Mouse (Mus musculus): ENCODE measurements around the gene Ten1. TPM values are rescaled to one million over a fixed set of nuclear protein-coding genes. Genes with fewer than 3 reads are reported as not detected.

The Ten1 gene
- total RNA-seq, 2 experiments from 2014 or later = 2.7 to 14.4 TPM

GRCm38 (mm10) chr11:116226414-116226813 lies 27.8 kb downstream of the Ten1 start:
- ATAC-seq (replicated peaks; ENCODE audit: low FRiP score, poor library complexity, severe bottlenecking) = peak; percentile 65

- ATAC-seq (replicated peaks; ENCODE audit: low FRiP score, poor library complexity, severe bottlenecking) = no peak
Observed at GRCm38 (mm10) chr11:116228699-116229098, 30.0 kb downstream of the Ten1 start.

- ATAC-seq (replicated peaks; ENCODE audit: low FRiP score, poor library complexity, severe bottlenecking) = no peak
Observed at GRCm38 (mm10) chr11:116232427-116232826, 33.8 kb downstream of the Ten1 start.

- no peak for ATAC-seq (replicated peaks; ENCODE audit: low FRiP score, poor library complexity, severe bottlenecking)
Observed at GRCm38 (mm10) chr11:116234901-116235300, 36.2 kb downstream of the Ten1 start.

GRCm38 (mm10) chr11:116237742-116238395 lies 39.2 kb downstream of the Ten1 start, which contains the start of gene Evpl:
TSS of gene Evpl (minus strand) at chr11:116238077.
- peak; percentile 47 for ATAC-seq (replicated peaks; ENCODE audit: low FRiP score, poor library complexity, severe bottlenecking)

GRCm38 (mm10) chr11:116239797-116240196 lies 41.1 kb downstream of the Ten1 start:
- ATAC-seq (replicated peaks; ENCODE audit: low FRiP score, poor library complexity, severe bottlenecking) = no peak

- ATAC-seq (replicated peaks; ENCODE audit: low FRiP score, poor library complexity, severe bottlenecking) = no peak
Observed at GRCm38 (mm10) chr11:116241744-116242235, 43.1 kb downstream of the Ten1 start.

GRCm38 (mm10) chr11:116244580-116244979 lies 45.9 kb downstream of the Ten1 start:
- ATAC-seq (replicated peaks; ENCODE audit: low FRiP score, poor library complexity, severe bottlenecking) = no peak

GRCm38 (mm10) chr11:116245616-116246015 lies 47.0 kb downstream of the Ten1 start:
- no peak for ATAC-seq (replicated peaks; ENCODE audit: low FRiP score, poor library complexity, severe bottlenecking)

- ATAC-seq (replicated peaks; ENCODE audit: low FRiP score, poor library complexity, severe bottlenecking) = no peak
Observed at GRCm38 (mm10) chr11:116247502-116248222, 49.0 kb downstream of the Ten1 start.

- no peak for ATAC-seq (replicated peaks; ENCODE audit: low FRiP score, poor library complexity, severe bottlenecking)
Observed at GRCm38 (mm10) chr11:116250898-116251297, 52.2 kb downstream of the Ten1 start.

- ATAC-seq (replicated peaks; ENCODE audit: low FRiP score, poor library complexity, severe bottlenecking) = no peak
Observed at GRCm38 (mm10) chr11:116253076-116253600, 54.5 kb downstream of the Ten1 start.

- ATAC-seq (replicated peaks; ENCODE audit: low FRiP score, poor library complexity, severe bottlenecking) = no peak
Observed at GRCm38 (mm10) chr11:116254627-116255026, 56.0 kb downstream of the Ten1 start.

- ATAC-seq (replicated peaks; ENCODE audit: low FRiP score, poor library complexity, severe bottlenecking) = no peak
Observed at GRCm38 (mm10) chr11:116255090-116255981, 56.7 kb downstream of the Ten1 start.

- no peak for ATAC-seq (replicated peaks; ENCODE audit: low FRiP score, poor library complexity, severe bottlenecking)
Observed at GRCm38 (mm10) chr11:116255982-116256675, 57.5 kb downstream of the Ten1 start.

GRCm38 (mm10) chr11:116259461-116259860 lies 60.8 kb downstream of the Ten1 start:
- ATAC-seq (replicated peaks; ENCODE audit: low FRiP score, poor library complexity, severe bottlenecking) = no peak

GRCm38 (mm10) chr11:116260259-116260658 lies 61.6 kb downstream of the Ten1 start:
- ATAC-seq (replicated peaks; ENCODE audit: low FRiP score, poor library complexity, severe bottlenecking) = no peak

Measured in erythroblast, adult 5-6 weeks (primary cell).